Mouse (Mus musculus): ENCODE data around the gene Arih1.
"Not testable (repeated sequence)": the region's sequence is repeated elsewhere in the genome, so short reads cannot be mapped to it uniquely, and the experiment has no call there.

- TF ChIP-seq ZNF384 (IDR thresholded peaks at IDR 0.05; ENCODE audit: low read depth, low read length); ZC3H11A (IDR thresholded peaks at IDR 0.05; ENCODE audit: borderline replicate concordance, low read depth, low read length); CHD2 (IDR thresholded peaks at IDR 0.05; ENCODE audit: low read depth, low read length); MAFK (IDR thresholded peaks at IDR 0.05; ENCODE audit: insufficient read depth, low read depth, low read length): not testable (repeated sequence)
Measured at GRCm38 (mm10) chr9:59358041-59358440, 128.4 kb downstream of the Arih1 start.
